Mouse (Mus musculus): Measurements from ENCODE around the gene Cuedc1.

Cuedc1 gene

DNA sequence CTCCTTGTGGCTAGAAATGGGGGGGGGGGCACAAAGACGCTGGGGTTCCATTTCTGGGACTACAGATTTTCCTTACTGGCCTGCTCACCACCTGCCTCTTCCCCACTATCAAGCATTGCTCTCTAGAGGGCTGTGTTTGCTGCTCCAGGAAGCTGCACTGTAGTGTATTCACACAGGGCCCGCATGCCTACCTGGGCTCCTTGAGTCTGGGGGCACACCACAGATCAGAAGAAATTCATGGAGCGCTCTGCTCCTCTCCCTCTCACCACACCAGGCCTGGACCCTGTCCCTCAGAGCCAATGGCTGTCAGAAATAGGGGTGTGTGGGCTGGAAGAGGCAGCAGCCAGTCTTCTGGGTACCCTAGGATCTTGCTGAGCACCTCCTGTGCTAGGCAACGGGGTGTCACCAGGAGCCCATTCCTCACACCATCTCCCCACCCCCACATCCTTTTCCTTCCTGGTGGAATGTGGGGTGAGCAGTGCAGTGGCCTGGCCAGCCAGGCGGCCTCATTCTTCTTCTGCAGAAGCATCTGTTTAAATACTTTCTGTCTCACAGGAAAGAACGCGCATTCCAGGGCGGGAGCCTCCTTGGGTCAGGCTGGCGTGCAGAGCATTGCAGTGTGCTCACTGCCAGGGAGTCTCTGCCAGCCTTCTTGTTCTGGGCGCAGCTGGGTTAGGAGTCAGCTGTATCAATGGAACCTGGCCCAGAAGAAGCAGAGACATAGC, 74.9 kb downstream of the Cuedc1 start:
- peak; percentile 28 for DNase-seq (ENCODE audit: low read depth)

DNA sequence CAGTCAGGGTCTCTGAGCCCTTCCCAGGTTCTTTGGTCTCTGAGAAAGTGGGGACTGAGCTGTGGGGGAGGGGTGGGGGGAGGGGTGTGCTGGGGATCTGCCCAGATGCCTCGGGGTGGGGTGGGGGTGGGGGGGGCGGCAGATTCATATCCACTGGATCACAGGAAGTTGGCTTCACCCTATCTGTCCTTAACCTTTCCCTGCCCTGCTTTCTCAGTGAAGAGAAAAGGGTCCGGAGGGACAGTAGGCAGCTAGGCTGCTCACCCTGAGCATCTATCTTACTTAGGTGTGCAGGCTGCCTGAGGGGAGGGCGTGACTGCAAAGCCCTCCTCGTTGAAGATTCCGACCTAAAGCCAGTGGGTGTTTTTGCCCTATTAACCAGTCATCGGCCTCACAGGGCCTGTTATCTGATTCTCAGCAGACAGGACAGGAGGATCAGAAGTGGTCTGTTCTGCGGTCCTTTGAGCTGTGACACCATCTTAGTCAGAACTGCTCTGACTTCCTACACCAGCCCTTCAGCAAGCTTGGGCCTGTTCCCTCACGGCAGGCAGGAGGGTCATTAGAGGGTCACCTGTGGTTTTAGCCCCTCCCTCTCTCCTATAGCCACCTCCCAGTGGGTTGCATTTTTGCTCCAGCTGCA, 75.6 kb downstream of the Cuedc1 start:
- DNase-seq (ENCODE audit: low read depth): peak; percentile 91

DNA sequence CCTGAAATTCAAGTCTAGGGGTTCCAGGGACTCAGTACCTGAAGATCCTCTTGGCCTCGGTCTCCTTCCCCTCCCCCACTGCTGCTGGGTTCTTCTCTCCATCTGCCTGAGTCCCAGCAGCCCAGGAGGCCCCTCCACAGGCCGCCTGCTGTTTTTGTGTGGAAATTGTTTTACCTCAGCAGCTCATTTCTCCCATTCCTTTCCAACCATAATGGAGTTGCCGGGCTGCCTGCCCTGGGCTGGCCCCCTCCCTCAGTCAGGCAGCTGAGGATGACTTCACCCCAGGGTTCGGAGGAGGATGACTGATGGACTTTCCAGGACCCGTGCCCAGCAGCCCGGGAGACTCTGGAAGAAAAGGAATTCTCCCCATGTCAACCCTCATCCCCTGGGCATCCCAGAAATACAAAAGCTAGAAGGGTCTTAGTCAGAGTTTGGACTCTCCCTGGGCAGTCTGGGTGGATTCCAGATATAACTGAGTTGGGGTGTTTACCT, 82.7 kb downstream of the Cuedc1 start:
- no peak for DNase-seq (ENCODE audit: low read depth)

DNA sequence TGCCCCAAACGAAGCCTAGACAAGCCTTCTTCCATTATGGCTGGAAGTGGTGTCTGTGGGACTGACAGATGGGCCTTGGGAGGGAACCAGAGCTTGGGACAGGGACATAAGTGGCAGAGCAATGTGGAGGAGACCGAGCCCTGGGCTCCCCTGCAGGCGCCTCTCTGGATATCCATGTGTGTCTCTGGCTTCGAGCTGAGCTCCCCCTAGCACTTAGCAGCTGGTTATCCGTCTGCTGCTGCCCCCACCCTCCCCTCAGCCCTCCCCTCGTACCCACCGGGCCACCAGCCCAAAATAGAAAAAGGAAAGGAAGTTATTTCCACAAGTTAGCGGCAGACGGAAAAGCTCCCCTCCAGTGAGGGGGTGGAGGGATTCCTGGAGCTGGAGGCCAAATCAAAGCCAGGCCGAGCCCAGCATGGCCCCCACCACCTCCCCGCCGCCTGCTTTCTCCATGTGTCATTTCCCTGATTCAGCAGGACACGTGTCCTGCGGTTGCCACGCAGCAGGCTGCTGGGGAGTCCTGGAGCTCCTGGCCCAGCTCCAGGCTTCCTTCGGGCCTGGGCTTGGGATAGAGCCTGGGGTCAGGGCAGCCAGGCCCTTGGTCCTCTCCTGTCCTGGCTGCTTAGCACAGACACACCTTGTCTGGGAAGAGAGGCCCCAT, 83.2 kb downstream of the Cuedc1 start:
- peak; percentile 56 for DNase-seq (ENCODE audit: low read depth)

DNA sequence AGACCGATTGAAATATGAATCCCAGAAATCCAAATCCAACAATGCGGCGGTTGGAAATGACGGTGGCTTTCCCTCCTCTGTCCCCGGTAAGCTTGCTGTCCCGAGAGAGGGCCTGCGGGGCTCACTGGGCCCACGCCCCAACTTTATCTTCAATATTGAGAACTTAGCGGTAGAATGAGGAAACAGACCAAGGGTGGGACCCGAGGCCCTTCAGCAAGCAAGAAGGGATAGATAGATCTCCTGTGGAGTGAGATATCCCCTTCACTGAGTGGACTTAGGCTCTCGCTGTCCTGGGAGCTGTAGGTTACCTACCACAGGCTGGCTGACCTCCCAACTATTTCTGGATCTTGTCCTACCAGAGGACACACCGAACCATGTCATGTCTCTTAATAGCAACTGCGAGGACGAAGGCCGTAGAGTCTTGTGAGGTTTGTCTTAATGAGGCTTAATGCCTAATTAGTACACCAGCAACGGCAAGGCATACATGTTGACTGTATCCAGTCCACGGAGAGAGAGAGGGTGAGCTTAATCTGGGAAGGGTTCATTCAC, 86.8 kb downstream of the Cuedc1 start:
- DNase-seq (ENCODE audit: low read depth): no peak

DNA sequence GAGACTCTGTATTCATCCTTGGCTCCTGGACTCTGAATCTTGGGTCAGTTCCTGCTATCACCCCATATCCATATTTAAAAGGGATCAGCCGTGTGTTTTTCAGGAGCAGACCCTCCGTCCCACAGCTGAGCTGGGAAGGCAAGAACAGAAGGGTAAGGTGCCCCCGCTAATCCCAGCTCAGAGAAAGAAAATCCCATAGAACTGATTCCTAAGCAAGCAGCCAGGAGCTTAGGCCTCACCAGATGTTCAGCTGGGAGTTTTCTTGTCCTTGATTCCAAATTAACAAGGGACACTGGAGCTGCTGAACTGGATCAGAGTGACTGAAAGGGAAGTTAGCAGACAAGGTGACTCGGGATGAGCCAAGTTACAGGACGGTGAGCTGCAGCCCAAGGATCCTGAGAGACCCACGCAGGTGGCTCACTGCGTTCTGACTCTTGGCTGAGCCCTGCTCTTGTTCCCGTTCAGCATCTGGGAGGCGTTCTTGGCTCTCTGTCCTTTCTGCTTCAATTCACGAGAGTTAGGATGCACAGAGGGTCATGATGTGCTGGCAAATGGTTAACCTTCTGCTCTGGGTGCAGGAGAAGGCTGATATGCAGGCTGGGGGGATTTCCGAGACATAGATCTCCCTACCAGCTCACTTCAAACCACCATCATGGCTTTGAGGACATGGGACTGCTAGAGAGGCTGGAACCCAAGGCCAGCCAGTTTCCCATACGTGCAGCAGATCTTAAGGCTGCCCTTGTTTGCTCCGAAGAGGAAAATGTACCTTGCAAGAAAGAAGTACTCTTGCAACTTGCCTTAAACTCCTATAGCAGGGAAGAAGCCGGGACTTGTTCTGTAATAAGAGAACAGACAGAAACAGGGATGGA, 88.5 kb downstream of the Cuedc1 start:
- DNase-seq (ENCODE audit: low read depth): no peak

DNA sequence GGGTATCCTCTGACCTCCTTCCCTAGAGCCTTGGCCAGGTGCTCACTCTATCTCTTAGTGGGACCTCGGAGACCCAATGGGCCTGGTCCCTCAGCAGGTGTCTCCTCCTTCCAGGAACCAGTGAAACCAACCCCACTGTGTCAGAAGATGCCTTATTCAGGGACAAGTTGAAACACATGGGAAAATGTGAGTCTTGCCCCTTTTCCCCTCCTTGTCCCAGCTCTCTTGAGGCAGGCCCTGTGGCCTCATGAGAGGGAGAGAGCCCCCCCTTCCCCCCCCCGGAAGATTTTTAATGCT, 89.0 kb downstream of the Cuedc1 start:
- DNase-seq (ENCODE audit: low read depth): no peak

DNA sequence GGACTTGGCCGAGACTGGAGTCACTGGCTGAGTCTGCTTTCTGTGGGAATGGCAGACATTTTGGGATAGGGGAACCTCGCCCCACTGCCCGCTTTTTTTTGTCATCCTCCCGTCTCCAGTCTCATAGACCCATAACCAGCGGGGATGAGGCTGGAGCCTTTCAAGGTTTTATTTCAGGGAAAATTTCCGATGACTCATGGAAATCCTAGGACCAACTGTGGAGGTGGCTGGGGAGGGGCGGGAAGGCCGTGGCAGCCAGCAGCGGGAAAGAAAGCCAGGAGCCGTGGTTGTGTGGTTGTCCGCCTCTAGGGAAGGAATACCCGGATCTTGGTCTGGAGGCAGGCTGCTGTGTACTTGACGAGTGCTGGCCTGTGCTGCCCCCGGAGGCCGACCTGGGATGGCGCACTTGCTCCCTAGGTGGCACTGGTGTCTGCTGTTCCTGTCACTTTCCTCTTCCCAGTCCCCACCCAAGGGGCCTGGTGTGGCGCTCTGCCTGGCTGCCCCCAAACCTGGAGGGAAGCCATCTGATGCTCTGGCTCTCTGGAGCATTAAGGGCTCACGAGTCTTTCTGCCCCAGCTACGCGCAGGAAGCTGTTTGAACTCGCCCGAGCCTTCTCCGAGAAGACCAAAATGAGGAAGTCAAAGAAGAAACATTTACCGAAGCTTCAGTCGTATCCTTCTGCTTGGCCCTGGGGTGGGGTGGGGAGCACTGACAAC, 89.7 kb downstream of the Cuedc1 start:
- DNase-seq (ENCODE audit: low read depth): peak; percentile 87

DNA sequence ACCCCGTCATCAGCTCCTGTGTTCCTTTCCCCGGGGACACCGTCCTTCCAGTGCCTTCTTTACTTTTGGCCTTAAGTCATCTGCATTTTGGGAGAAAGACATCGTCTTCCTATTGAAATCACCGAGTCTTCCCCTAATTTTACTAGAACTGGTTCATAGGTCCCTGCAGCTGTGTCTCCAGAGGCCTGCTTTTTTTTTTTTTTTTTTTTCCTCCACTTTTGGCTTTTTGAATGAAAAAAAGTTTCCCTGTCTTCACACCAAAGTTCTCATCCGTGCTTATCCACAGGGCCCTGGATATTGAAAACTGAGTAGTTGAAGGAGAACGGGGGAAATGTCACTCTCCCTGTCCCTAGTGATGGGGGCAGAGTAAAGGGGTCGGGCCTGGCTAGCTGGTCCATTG, 90.4 kb downstream of the Cuedc1 start:
- no peak for DNase-seq (ENCODE audit: low read depth)

DNA sequence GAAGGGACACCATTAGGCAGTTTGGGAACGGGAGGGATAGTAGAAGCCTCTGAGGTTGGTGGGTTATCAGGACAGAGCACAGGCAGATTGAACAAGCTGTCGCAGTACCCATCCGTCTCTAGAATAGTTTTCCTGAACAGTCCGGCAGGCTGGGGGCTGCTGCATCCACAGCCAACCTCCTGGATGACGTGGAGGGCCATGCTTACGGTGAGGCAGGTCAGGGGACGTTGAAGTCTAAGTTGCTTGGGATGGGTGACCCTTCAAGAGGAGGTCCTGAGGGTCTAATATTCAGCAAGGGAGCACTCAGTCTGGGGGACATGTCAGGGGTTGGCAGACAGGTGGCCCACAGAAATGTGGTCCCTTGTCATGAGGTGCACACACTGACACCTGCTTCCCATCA, 90.8 kb downstream of the Cuedc1 start:
- DNase-seq (ENCODE audit: low read depth): no peak

DNA sequence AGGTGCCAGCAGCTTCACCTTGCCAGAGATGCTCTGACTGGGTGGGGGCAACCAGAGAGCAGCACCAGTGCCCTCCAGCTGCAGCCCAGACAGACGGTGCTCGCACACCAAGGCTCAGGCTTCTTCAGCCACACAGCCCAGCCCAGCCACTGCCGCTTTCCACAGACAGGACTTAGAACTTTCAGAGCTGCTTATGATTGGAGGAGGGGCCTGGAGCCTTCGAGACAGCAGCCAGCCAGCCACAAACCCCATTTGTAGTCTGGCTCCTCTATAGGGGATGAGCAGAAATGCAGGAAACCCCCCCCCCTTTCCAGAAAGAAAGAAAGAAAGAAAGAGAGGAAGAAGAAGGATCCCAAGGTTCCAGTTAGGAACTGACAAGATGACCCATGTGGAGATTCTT, 94.7 kb downstream of the Cuedc1 start:
- DNase-seq (ENCODE audit: low read depth): peak; percentile 18

DNA sequence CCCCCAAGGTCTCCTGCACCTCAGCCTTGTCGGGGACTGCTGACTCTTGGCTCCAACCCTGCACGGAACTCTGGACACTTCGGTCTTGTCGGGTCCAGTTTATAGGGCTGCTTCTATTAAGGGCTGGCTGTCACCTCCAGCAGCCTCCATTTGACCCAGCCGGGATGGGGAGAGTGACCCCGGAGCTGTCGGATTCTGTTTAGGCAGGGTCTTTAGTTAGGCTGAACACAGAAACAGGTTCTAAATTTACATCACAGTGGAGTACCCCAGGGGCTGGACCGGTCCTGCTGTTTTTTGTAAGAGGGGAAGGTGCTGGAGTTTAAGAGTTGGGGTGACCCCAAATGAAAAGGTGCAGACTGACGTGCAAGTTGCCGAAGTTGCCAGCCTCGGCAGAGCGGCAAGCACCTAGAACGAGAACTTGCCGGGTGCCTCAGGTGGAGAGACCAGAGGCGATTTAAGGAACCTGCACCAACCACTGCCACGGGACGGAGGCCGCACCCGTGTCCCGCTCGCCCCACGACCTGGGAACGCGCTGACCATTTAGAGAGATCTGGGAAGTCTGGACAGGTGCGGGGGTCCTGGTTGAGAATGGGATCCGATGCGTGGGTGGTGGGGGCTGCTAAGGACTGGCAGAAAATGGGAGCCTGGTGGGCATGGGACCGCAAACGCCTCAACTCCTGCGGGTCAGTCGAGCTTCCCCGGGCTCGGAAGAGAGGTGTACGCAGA, 95.4 kb downstream of the Cuedc1 start:
- DNase-seq (ENCODE audit: low read depth): no peak

DNA sequence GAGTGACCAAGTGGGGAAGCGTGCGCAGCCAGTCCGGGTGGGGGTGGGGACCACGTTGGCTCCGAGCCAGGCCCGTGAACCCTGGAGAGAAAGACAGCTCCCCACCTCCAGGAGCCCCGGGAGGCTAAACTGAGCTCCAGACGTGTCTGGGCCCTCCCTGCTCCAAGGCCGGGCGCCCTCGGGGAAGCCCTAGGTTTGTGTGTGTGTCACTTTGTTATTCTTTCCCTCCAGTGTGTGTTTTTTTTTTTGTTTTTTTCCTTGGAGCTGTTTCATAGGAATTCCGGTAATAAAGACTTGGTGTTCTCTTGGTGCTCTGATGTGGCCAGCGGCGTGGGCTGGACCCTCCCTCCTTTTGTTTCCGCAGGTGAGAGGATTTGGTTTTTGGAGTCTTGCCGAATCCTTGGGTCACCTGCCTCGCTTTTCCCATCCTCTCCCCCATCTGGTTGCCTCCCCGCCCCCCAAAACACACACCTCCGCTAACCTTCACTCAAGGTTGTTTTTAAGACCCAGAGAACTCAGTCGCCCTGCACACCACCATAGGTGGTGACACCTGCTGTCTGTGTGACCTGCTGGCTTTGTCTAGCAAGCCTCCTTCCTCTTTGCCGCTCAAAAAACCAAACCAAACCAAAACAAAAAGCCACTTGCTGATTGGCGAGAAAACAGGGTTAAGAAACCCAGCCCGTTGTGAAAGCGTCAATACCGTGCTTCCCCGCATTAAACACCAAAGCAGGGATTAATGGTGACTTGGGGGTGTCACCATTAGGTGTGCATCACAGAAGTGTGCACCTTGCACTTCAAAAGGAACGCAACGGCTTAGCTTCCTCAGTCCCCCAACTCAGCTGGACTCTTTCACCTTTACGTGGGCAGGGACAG, 96.2 kb downstream of the Cuedc1 start:
- DNase-seq (ENCODE audit: low read depth): peak; percentile 49

DNA sequence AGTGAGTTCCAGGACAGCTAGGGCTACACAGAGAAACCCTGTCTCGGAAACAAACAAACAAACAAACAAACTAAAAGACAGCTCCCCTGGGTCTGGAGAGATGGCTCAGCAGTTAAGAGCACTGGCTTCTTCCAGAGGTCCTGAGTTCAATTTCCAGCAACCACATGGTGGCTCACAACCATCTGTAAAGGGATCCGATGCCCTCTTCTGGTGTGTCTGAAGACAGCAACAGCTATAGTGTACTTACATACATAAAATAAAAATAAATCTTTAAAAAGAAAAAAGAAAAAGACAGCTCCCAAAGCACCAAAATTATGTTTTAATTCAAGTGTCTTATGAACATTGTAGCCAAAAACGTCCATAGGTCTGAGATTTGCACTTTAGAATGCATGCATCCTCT, 97.8 kb downstream of the Cuedc1 start:
- peak; percentile 21 for DNase-seq (ENCODE audit: low read depth)

DNA sequence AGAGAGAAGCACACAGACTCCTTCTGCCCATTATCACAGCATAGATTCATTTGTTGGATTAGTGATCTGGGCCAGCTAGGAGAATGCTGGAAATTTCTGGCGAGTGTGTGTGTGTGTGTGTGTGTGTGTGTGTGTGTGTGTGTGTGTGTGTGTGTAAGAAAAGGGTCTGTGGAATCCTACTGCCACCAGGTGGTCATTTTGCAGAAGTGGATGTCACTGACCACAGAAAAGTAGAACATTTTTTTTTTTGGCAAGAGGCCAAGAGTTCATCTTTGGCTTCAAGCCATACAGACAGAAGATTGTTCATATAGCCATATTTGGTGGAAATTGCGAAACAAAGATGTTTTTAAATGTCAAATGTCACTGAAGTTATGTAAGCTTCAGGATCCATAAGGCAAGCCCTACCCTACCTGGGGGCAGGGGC, 99.3 kb downstream of the Cuedc1 start:
- peak; percentile 95 for DNase-seq (ENCODE audit: low read depth)

DNA sequence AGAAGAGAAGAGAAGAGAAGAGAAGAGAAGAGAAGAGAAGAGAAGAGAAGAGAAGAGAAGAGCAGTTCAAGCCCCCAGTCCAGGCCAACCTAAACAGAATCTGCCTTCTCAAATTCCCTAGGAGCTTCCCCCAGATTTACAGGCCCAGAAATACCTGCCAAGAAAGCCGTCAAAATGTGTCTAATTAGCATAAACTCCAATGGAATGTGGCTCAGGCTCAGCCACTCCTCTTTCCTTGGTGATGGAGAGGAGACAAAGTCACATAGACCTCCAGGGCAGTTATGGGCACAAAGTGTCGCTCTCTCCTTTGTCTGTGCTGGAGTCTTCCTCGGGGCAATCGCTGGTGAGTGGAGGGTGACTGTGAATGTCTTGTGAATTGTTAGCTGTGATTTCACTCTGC, 100.4 kb downstream of the Cuedc1 start:
- DNase-seq (ENCODE audit: low read depth): no peak

DNA sequence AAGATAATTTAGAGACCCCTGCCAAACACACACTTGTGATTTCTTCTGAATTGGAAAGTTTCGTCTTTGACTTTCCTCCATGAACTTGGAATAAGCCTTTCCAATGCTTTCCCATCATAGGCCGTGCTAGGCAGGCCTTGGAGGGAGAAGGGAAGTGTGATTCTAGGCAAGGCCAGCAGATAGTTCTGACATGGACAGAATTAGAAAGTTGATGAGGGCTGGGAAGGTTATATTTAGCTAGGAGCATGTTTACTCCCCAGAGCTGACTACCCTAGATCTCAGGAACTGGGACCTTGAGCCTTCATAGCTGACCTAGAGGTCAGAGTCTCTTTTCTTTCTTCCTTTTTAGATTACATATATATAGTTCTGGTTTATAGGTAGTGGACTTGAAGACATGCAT, 103.3 kb downstream of the Cuedc1 start:
- no peak for DNase-seq (ENCODE audit: low read depth)

DNA sequence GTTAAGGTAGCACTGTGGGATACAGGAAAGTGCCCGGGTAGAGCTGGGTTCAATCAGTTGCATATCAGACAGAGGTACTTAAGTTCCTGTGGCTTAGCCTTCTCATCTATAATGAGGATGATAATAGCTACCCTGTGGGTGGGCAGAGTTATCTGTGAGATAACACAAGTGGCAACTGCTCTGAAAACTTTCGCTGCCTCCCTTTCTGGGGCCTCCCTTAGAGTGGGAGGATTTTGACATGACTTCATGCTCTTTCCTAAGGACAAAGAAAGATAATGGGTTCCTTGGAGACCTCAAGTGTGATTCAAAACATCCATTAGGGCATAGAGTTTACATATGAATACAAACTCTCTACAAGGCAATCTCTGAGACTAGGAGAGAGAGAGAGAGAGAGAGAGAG, 104.2 kb downstream of the Cuedc1 start:
- DNase-seq (ENCODE audit: low read depth): no peak

DNA sequence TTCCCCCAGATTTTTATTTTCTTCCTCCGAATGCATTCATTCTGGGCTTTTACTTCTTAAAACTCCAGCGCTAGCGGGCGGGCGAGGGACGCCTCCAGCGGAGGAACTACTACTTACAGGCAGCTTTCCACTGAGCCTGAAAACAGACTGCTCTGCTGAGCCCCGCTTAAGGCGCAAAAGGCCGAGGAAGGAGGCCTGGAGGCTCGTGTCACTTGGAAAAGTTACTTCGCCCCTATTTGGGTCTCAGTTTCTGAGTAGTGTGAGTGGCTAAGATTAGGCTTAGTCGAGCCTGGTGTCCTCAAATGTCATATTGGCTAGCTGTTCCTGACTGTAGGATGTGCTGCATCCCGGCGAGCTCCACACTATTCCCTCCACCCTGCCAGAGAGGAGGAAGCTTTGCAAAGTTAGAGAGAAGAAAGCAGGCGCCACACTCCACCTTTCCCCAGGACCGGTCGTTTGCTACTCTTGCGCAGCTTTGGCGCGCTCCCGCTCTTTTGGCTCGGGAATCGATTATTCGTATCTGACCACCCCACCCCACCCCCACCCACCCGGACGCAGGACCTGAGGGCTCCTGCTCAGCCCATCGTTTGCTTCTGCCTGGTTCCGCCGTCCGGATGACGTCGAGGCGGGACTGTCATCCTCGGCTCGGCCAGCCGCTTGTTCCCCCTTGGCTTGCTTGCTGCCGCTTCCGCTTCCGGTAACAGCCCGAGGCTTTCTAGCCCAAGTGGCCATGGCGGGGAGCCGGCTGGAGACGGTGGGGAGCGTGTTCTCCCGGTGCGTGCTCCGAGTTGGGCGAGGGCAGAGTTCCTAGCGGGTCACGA, 106.1 kb downstream of the Cuedc1 start, which contains the start of gene Mrps23:
TSS of gene Mrps23 (plus strand) at position 677 of the 821 bp plus-strand sequence.
- peak; percentile 96 for DNase-seq (ENCODE audit: low read depth)
